Mouse (Mus musculus): ENCODE results near the gene Zfp592. TPM values are rescaled to one million over a fixed set of nuclear protein-coding genes. Genes with fewer than 3 reads are reported as not detected.

Gene Zfp592
- 7.1 and 9.6 TPM in 2 replicates for polyA plus RNA-seq (2015; fragmentation: Nextera tagmentation; extraction: Ambion mirVana)

GRCm38 (mm10) chr7:80992980-80993833, at the start of gene Zfp592:
Gene Zfp592 (plus strand): TSS chr7:80993681.

GRCm38 (mm10) chr7:80947445-80948350, 45.8 kb upstream of the Zfp592 start, which contains the start of gene Sec11a:
Gene Sec11a (minus strand): TSS chr7:80947780.

GRCm38 (mm10) chr7:81057471-81057870, 64.0 kb downstream of the Zfp592 start, which contains the start of gene Alpk3:
Gene Alpk3 (plus strand): TSS chr7:81057600.

Other genes with a start within 250 kb of the Zfp592 start
- 30.3 and 38.1 TPM in 2 replicates for gene Iqgap1, start 167.7 kb upstream of the Zfp592 start, polyA plus RNA-seq (2015; fragmentation: Nextera tagmentation; extraction: Ambion mirVana)
- 1.4 and 1.9 TPM in 2 replicates for gene Zscan2, start 132.8 kb upstream of the Zfp592 start, polyA plus RNA-seq (2015; fragmentation: Nextera tagmentation; extraction: Ambion mirVana)
- gene Wdr73, start 92.4 kb upstream of the Zfp592 start, polyA plus RNA-seq (2015; fragmentation: Nextera tagmentation; extraction: Ambion mirVana), result 26.1 and 29.0 TPM in 2 replicates
- gene Nmb, start 88.6 kb upstream of the Zfp592 start, polyA plus RNA-seq (2015; fragmentation: Nextera tagmentation; extraction: Ambion mirVana), result 5.8 and 9.8 TPM in 2 replicates
- 222 and 224 TPM in 2 replicates for gene Sec11a, start 45.9 kb upstream of the Zfp592 start, polyA plus RNA-seq (2015; fragmentation: Nextera tagmentation; extraction: Ambion mirVana)
- gene Alpk3, start 63.9 kb downstream of the Zfp592 start, polyA plus RNA-seq (2015; fragmentation: Nextera tagmentation; extraction: Ambion mirVana), result 0.22 TPM in 1 of 2 replicates, not detected in the other
- gene Slc28a1, start 121.1 kb downstream of the Zfp592 start, polyA plus RNA-seq (2015; fragmentation: Nextera tagmentation; extraction: Ambion mirVana), result not detected in 2 replicates
- gene Pde8a, start 219.9 kb downstream of the Zfp592 start, polyA plus RNA-seq (2015; fragmentation: Nextera tagmentation; extraction: Ambion mirVana), result 5.5 and 10.2 TPM in 2 replicates